Mouse (Mus musculus) liver, embryonic 14.5 days (tissue): ENCODE results near the gene Spata32.

ENCODE experiments used
- CTCF ChIP-seq: IDR thresholded peaks from 2 replicates; pipeline ENCODE4 v1.5.1; 2016; ENCODE audit warnings: antibody characterized with exemption, low read depth, control low read depth
- EP300 ChIP-seq: IDR thresholded peaks from 2 replicates; pipeline ENCODE4 v1.6.1; 2016; ENCODE audit warnings: antibody characterized with exemption, low read depth

DNA sequence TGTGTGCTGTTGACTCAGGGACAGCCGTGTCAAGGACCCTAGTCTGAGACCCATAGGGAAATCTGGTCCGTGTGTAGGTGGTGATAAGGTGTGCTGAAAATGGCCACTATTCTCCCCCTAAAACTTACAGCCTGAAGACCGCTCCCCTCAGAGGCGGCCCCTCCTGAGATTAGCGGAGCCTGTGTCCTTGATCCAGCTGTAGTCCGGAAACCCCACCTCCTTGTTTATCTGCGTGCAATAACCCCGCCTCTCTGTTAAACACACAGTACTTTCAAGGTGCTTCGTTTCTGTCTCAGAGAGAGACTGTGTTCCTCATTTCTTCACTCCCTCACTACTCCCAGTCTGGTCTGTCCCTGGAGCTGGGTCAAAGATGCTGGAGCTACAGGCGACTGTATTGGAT is 53.8 kb downstream of the Spata32 start:
- TF ChIP-seq CTCF (no peak), EP300 (no peak)
